Mouse (Mus musculus) E14TG2a.4 (cell line): ENCODE measurements around the gene Lrp8.

Experiments
- CTCF ChIP-seq: conservative IDR thresholded peaks from 2 replicates; pipeline ENCODE4 v1.5.1; 2014; ENCODE audit warnings: low read length
- NANOG ChIP-seq: IDR thresholded peaks from 2 replicates; pipeline ENCODE4 v1.6.1; 2014; ENCODE audit warnings: borderline replicate concordance, low read length, mixed read lengths
- POU5F1 ChIP-seq: IDR thresholded peaks from 2 replicates; pipeline ENCODE4 v1.6.1; 2014; ENCODE audit warnings: low read length, borderline replicate concordance

DNA sequence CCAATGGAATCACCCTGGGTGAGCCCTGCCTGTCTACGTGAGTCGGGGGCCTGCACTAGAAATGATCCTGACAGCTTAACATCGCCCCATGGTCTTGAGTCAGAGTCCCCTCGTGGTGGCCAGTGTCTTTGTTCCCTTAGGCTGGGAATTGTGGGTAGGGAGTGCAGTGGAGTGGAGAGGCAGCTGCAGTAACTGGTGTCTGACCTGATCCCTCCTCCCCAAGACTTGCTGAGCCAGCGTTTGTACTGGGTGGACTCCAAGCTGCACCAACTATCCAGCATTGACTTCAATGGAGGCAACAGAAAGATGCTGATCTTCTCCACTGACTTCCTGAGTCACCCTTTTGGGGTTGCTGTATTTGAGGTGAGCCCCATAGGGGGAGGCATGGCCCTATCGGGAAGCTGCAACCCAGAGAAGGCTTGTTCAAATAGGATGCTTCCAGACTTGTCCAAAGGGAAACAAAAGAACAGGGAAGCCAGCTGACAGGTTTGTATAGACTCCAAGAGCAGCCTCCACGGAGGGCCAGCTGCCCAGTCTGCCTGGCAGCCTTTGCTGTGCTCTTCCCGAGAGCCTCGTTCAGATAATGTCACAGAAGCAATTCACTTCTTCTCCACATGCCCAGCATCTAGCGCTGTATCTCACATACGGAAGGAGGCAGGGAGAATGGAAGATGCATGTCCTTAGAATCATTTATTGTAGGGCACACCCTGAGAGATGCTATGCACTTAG is 55.1 kb downstream of the Lrp8 start:
- TF ChIP-seq CTCF (no peak), POU5F1 (no peak), NANOG (no peak)
